Mouse (Mus musculus) CH12.LX (cell line): ENCODE measurements around the gene Wbp2. TPM values are rescaled to one million over a fixed set of nuclear protein-coding genes. Genes with fewer than 3 reads are reported as not detected.

Experiments
- DNase-seq: peaks from one replicate; pipeline ENCODE4 v3.0.0-alpha.2; 2013; ENCODE audit errors: extremely low read depth
- H3K27ac ChIP-seq: 2 replicates; pipeline ENCODE4 v1.5.1; 2012; ENCODE audit warnings: low read depth, mild to moderate bottlenecking, control low read depth, moderate library complexity; ENCODE audit not compliant: insufficient read depth
- H3K27me3 ChIP-seq: replicated peaks from 2 replicates; pipeline ENCODE3; 2012; ENCODE audit warnings: inconsistent platforms
- H3K36me3 ChIP-seq, 2 experiments: replicated peaks in 1 of 2; 2 replicates each; pipeline versions ENCODE3 to v1.6.1; 2012; ENCODE audit warnings: inconsistent platforms in 1 of 2, low read length in 1 of 2, mild to moderate bottlenecking in 1 of 2, mixed read lengths in 1 of 2, moderate library complexity in 1 of 2; ENCODE audit not compliant: control insufficient read depth in 1 of 2, insufficient read depth in 1 of 2
- H3K4me1 ChIP-seq, 2 experiments: 2 replicates each; pipeline ENCODE4 v1.6.1; 2012; ENCODE audit warnings: inconsistent platforms in 1 of 2, moderate library complexity in 1 of 2; ENCODE audit not compliant: insufficient read depth in 2 of 2, control insufficient read depth in 1 of 2
- H3K4me2 ChIP-seq: 2 replicates; pipeline ENCODE4 v1.6.1; 2012; ENCODE audit warnings: low read depth, mild to moderate bottlenecking, control low read depth; ENCODE audit not compliant: poor library complexity, insufficient read depth, severe bottlenecking
- H3K4me3 ChIP-seq, 3 experiments: fragments of 150-350 bp in 1 of 3; sonication (generic) in 1 of 3; replicated peaks in 1 of 3; 2 replicates each; pipeline versions ENCODE3 to v1.5.1; 2011 to 2012; ENCODE audit warnings: low read depth in 2 of 3, low read length in 2 of 3, mild to moderate bottlenecking in 2 of 3, moderate library complexity in 2 of 3, control low read depth in 1 of 3, improper control_type of control experiment in 1 of 3, inconsistent platforms in 1 of 3, mixed read lengths in 1 of 3; ENCODE audit not compliant: poor library complexity in 1 of 3
- H3K79me2 ChIP-seq: replicated peaks from 2 replicates; pipeline ENCODE4 v1.6.1; 2012; ENCODE audit warnings: mild to moderate bottlenecking, moderate library complexity; ENCODE audit not compliant: control insufficient read depth, poor library complexity, insufficient read depth, severe bottlenecking; ENCODE audit errors: extremely low read depth
- H3K9ac ChIP-seq: 2 replicates; pipeline ENCODE4 v1.6.1; 2012; ENCODE audit warnings: low read depth, mild to moderate bottlenecking, control low read depth, moderate library complexity; ENCODE audit not compliant: insufficient read depth
- H3K9me3 ChIP-seq: replicated peaks from 2 replicates; pipeline ENCODE3; 2012; ENCODE audit warnings: low read length, inconsistent platforms, mixed read lengths
- BHLHE40 ChIP-seq: IDR thresholded peaks from 2 replicates; pipeline ENCODE4 v1.6.1; 2011; ENCODE audit warnings: mild to moderate bottlenecking, low read depth, low read length, improper control_type of control experiment
- CHD1 ChIP-seq: IDR thresholded peaks from 2 replicates; pipeline ENCODE4 v1.6.1; 2012; ENCODE audit warnings: low read depth, low read length, improper control_type of control experiment, inconsistent platforms
- EP300 ChIP-seq: IDR thresholded peaks from 2 replicates; pipeline ENCODE4 v1.6.1; 2011; ENCODE audit warnings: low read length, improper control_type of control experiment
- ETS1 ChIP-seq: conservative IDR thresholded peaks from 2 replicates; pipeline ENCODE4 v1.6.1; 2012; ENCODE audit warnings: low read depth, mild to moderate bottlenecking, inconsistent platforms, low read length, improper control_type of control experiment, moderate library complexity
- GABPA ChIP-seq: IDR thresholded peaks from 2 replicates; pipeline ENCODE4 v1.6.1; 2012; ENCODE audit warnings: low read depth, low read length, improper control_type of control experiment, inconsistent platforms; ENCODE audit not compliant: insufficient replicate concordance
- JUN ChIP-seq: IDR thresholded peaks from 2 replicates; pipeline ENCODE4 v1.6.1; 2011; ENCODE audit warnings: low read depth, mild to moderate bottlenecking, low read length, improper control_type of control experiment, moderate library complexity; ENCODE audit not compliant: insufficient read depth
- JUND ChIP-seq: conservative IDR thresholded peaks from 2 replicates; pipeline ENCODE4 v1.6.1; 2011; ENCODE audit warnings: low read depth, low read length, improper control_type of control experiment
- KAT2A ChIP-seq: IDR thresholded peaks from 2 replicates; pipeline ENCODE4 v1.6.1; 2012; ENCODE audit warnings: low read length, improper control_type of control experiment, inconsistent platforms; ENCODE audit not compliant: insufficient replicate concordance
- MAFK ChIP-seq: IDR thresholded peaks from 2 replicates; pipeline ENCODE4 v1.6.1; 2011; ENCODE audit warnings: low read length, improper control_type of control experiment; ENCODE audit not compliant: insufficient replicate concordance
- MAZ ChIP-seq: IDR thresholded peaks from 2 replicates; pipeline ENCODE4 v1.6.1; 2012; ENCODE audit warnings: low read depth, mild to moderate bottlenecking, inconsistent platforms, low read length, improper control_type of control experiment, moderate library complexity
- MEF2A ChIP-seq: IDR thresholded peaks from 2 replicates; pipeline ENCODE4 v1.6.1; 2014; ENCODE audit warnings: low read depth, mild to moderate bottlenecking, inconsistent platforms, low read length, improper control_type of control experiment, borderline replicate concordance
- MXI1 ChIP-seq: IDR thresholded peaks from 2 replicates; pipeline ENCODE4 v1.6.1; 2011; ENCODE audit warnings: mild to moderate bottlenecking, low read depth, low read length, improper control_type of control experiment
- PAX5 ChIP-seq: IDR thresholded peaks from 2 replicates; pipeline ENCODE4 v1.6.1; 2012; ENCODE audit warnings: low read length, inconsistent platforms, mixed read lengths
- RCOR1 ChIP-seq: conservative IDR thresholded peaks from 2 replicates; pipeline ENCODE4 v1.6.1; 2012; ENCODE audit warnings: low read depth, mild to moderate bottlenecking, inconsistent platforms, low read length, improper control_type of control experiment
- TBP ChIP-seq: conservative IDR thresholded peaks from 2 replicates; pipeline ENCODE4 v1.6.1; 2011; ENCODE audit warnings: low read depth, low read length, improper control_type of control experiment
- TCF12 ChIP-seq: IDR thresholded peaks from 2 replicates; pipeline ENCODE4 v1.6.1; 2014; ENCODE audit warnings: low read depth, mild to moderate bottlenecking, inconsistent platforms, low read length, improper control_type of control experiment
- USF1 ChIP-seq: IDR thresholded peaks from 2 replicates; pipeline ENCODE4 v1.6.1; 2014; ENCODE audit warnings: low read depth, mild to moderate bottlenecking, inconsistent platforms, low read length, improper control_type of control experiment
- ZKSCAN1 ChIP-seq: IDR thresholded peaks from 2 replicates; pipeline ENCODE4 v1.6.1; 2012; ENCODE audit warnings: low read depth, inconsistent platforms, low read length, improper control_type of control experiment, borderline replicate concordance
- ZMIZ1 ChIP-seq: IDR thresholded peaks from 2 replicates; pipeline ENCODE4 v1.6.1; 2012; ENCODE audit warnings: low read depth, mild to moderate bottlenecking, inconsistent platforms, low read length, improper control_type of control experiment
- dilution Hi-C: fragments of 300-500 bp; cut with MboI; formaldehyde crosslinking; loops from 2 replicates; pipeline ENCODE4 v1.14.3; 2020; ENCODE audit warnings: low sequenced_read_pairs; ENCODE audit not compliant: extremely low pct_unique_long_range_greater_than_20kb, extremely low pct_ligation_motif_present
- in situ Hi-C: fragments of 300-500 bp; cut with MboI; formaldehyde crosslinking; loops from 3 replicates; pipeline ENCODE4 v1.14.3; 2019; ENCODE audit warnings: low sequenced_read_pairs, low pct_ligation_motif_present, low pct_unique_long_range_greater_than_20kb, mixed read lengths
- polyA plus RNA-seq: library from polyadenylated mRNA; unstranded; fragments of >175 nt; gene quantifications from 2 replicates; pipeline ENCODE4 v1.2.1, GENCODE M21; 2012; ENCODE audit warnings: low read depth; ENCODE audit not compliant: insufficient read length
- total RNA-seq, 2 experiments: library from RNA; depleted of rRNA; stranded (reverse); fragments of 300-350 nt in 1 of 2; fragments of >200 nt in 1 of 2; gene quantifications; 2 replicates each; pipeline ENCODE4 v1.2.3; 2012 to 2014

Gene Wbp2
- total and polyA plus RNA-seq, 3 experiments, result 15.2 to 97.1 (median 30.7) TPM

- Histone ChIP-seq H3K4me2 (peak overlapping the region; percentile 31), H3K9ac (no peak overlapping the region), H3K27me3 (no peaks in the 10 kb centered on the region), H3K36me3 (peaks cover 42 to 71% of the 10 kb centered on the region in 2 experiments), H3K9me3 (peaks cover 8% of the 10 kb centered on the region), H3K27ac (no peak overlapping the region), H3K4me3 (peak overlapping the region; percentile 24 to 61 (median 53)), H3K4me1 (peaks cover 6 to 16% of the 10 kb centered on the region in 2 experiments), H3K79me2 (no peaks in the 10 kb centered on the region)
- no peak for TF ChIP-seq MAFK
- no peak for TF ChIP-seq GABPA
- no peak for TF ChIP-seq TBP
- TF ChIP-seq BHLHE40, result no peak
- no peak for TF ChIP-seq ETS1
- TF ChIP-seq MEF2A, result no peak
- no peak for TF ChIP-seq USF1
- no peak for TF ChIP-seq RCOR1
- TF ChIP-seq ZMIZ1, result no peak
- TF ChIP-seq EP300, result no peak
- TF ChIP-seq ZKSCAN1, result no peak
- no peak for TF ChIP-seq MXI1
- TF ChIP-seq TCF12, result no peak
- dilution Hi-C loops, result no loop called here
- DNase-seq, result no peak
- in situ Hi-C loops, result loop anchor here (5.0 kb wide), 1 partner anchor 43 kb away; the partner anchor contains the start of gene Wbp2
Measured at GRCm38 (mm10) chr11:116129993-116130487, 43.2 kb upstream of the Wbp2 start.

DNA sequence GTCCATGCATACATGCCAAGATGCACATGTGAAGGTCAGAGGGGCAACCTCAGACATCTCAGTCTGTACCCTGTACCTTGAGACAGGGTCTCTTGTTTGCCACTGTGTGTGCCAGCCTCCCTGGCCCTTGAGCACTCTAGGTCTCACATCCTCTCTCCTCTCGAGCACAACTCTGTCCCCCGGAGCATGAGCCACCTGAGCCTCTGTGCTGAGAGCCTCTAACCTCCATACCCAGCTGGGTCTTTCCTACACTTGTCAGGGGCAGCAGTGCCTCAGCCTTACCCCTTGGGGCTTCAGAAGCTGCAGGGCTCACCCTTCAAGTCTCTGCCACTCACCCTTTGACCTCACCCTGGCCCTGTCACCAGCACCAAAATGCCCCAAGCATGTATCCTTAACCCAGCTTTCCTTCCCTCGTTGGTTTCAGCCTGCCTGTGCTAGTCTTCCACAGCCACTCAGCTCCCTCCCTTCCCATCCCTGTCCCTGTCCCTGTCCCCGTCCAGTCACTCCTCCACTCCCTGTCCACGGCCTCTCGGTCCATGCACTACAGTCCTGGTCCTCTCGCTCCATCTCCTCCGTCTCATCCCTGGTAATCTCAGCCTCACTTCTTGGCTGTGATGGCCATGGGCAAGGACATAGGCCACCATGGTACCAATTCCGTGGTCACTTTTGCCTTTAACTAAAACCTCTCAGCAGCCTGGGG lies 42.4 kb upstream of the Wbp2 start:
- H3K9me3 ChIP-seq, result peaks cover 8% of the 10 kb centered on the region
- in situ Hi-C loops, result no loop called here
- DNase-seq, result no peak
- H3K79me2 ChIP-seq, result no peaks in the 10 kb centered on the region
- H3K36me3 ChIP-seq, result peaks cover 34 to 63% of the 10 kb centered on the region in 2 experiments
- H3K27me3 ChIP-seq, result no peaks in the 10 kb centered on the region
- peaks cover 6 to 16% of the 10 kb centered on the region in 2 experiments for H3K4me1 ChIP-seq
- no peak overlapping the region for H3K4me2 ChIP-seq
- TF ChIP-seq MAZ, result no peak
- TF ChIP-seq USF1, result no peak
- no peak for TF ChIP-seq JUND
- TF ChIP-seq PAX5, result no peak
- TF ChIP-seq JUN, result no peak
- TF ChIP-seq CHD1, result no peak
- no peak for TF ChIP-seq MXI1
- TF ChIP-seq MAFK, result no peak
- no peak for TF ChIP-seq EP300
- TF ChIP-seq KAT2A, result no peak
- TF ChIP-seq, all 38 proteins: peak for 0
- no peak overlapping the region for H3K4me3 ChIP-seq
- H3K9ac ChIP-seq, result no peak overlapping the region
- dilution Hi-C loops, result no loop called here
- no peak overlapping the region for H3K27ac ChIP-seq
